Mouse (Mus musculus) brain, embryonic 14.5 days (tissue): ENCODE data around the gene Actr3.

Experiments used
- CTCF ChIP-seq: fragments of 200-500 bp; IDR thresholded peaks from 2 replicates; pipeline ENCODE4 v1.5.1; 2012; ENCODE audit warnings: inconsistent platforms, mild to moderate bottlenecking, moderate library complexity, borderline replicate concordance; ENCODE audit not compliant: insufficient read depth, insufficient read length; ENCODE audit errors: extremely low read depth
- POLR2A ChIP-seq: fragments of 200-500 bp; IDR thresholded peaks from 2 replicates; pipeline ENCODE4 v1.6.1; 2012; ENCODE audit warnings: mild to moderate bottlenecking, inconsistent platforms, borderline replicate concordance; ENCODE audit not compliant: poor library complexity, insufficient read depth, insufficient read length, severe bottlenecking; ENCODE audit errors: extremely low read depth

GRCm38 (mm10) chr1:125462917-125463316 is 27.4 kb upstream of the Actr3 start:
- TF ChIP-seq CTCF (no peak), POLR2A (no peak)
